Mouse (Mus musculus) spleen, adult 2 months (tissue): ENCODE data around the gene Gm2a. TPM values are rescaled to one million over a fixed set of nuclear protein-coding genes. Genes with fewer than 3 reads are reported as not detected.

Experiments used
- DNase-seq, 2 experiments: peaks; one replicate each; pipeline versions ENCODE4 v3.0.0 to v3.0.0-alpha.2; 2012 to 2021; ENCODE audit warnings: low spot score in 2 of 2, low read depth in 1 of 2
- H3K27ac ChIP-seq: fragments of 200-500 bp; 2 replicates; pipeline ENCODE4 v1.5.1; 2012; ENCODE audit warnings: low read length, inconsistent platforms; ENCODE audit not compliant: insufficient read depth
- H3K27me3 ChIP-seq: fragments of 200-500 bp; 2 replicates; pipeline ENCODE4 v1.6.1; 2012; ENCODE audit warnings: mild to moderate bottlenecking, moderate library complexity, low read length, inconsistent platforms; ENCODE audit not compliant: control insufficient read depth, insufficient read depth
- H3K36me3 ChIP-seq: fragments of 200-500 bp; 2 replicates; pipeline ENCODE4 v1.6.1; 2012; ENCODE audit warnings: mild to moderate bottlenecking, low read length, inconsistent platforms; ENCODE audit not compliant: control insufficient read depth, insufficient read depth
- H3K4me1 ChIP-seq: fragments of 200-500 bp; 2 replicates; pipeline ENCODE4 v1.6.1; 2011; ENCODE audit warnings: inconsistent platforms; ENCODE audit not compliant: control insufficient read depth, insufficient read depth, insufficient read length
- H3K4me3 ChIP-seq: fragments of 200-500 bp; 2 replicates; pipeline ENCODE4 v1.5.1; 2011; ENCODE audit warnings: mild to moderate bottlenecking, inconsistent platforms; ENCODE audit not compliant: insufficient read depth, insufficient read length; ENCODE audit errors: extremely low read depth
- CTCF ChIP-seq: fragments of 200-500 bp; IDR thresholded peaks from 2 replicates; pipeline ENCODE4 v1.5.1; 2011; ENCODE audit warnings: mild to moderate bottlenecking, inconsistent platforms; ENCODE audit not compliant: insufficient read depth, insufficient read length, insufficient replicate concordance; ENCODE audit errors: extremely low read depth
- POLR2A ChIP-seq: fragments of 200-500 bp; IDR thresholded peaks from 2 replicates; pipeline ENCODE4 v1.6.1; 2011; ENCODE audit warnings: low read depth, low read length, inconsistent platforms
- WGBS: fragments of 180-500 bp; shearing (Covaris S2); methylation state at CpG from one replicate; pipeline ENCODE4 v1.1.7; 2018; 5-methylcytosine and 5-hydroxymethylcytosine counted together
- polyA plus RNA-seq: library from polyadenylated mRNA; depleted of rRNA; stranded (reverse); fragments of >200 nt; gene quantifications from 2 replicates; pipeline ENCODE4 v1.2.3, GENCODE M21; 2012

Gene Gm2a
- polyA plus RNA-seq, 1 experiment, result 98.3 TPM

DNA sequence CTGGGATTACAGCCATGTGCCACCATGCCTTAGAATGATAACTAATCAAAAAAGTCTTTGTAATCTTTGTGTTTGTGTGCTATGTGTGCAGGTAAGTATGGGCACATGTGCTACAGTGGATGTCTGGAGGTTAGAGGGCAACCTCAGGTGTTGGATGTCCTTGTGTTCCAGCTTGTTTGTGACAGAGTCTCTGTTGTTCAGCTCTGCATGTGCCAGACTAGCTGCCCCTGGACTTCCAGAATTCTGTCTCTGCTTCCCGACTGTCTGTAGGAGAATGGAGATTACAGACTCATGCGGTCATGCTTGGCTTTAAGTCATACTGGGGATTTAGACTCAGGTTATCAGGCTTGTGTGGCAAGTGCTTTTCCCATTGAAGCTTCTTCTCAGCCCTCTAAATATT, 16.4 kb downstream of the Gm2a start:
- TF ChIP-seq CTCF (no peak), POLR2A (no peak)
- H3K36me3 ChIP-seq, result peaks cover 12% of the 10 kb centered on the region
- H3K4me1 ChIP-seq, result peaks cover 2% of the 10 kb centered on the region; the same call in 1 of the 2 replicates
- DNase-seq, result no peak
- 89% methylated on average over 2 of the region's 2 CpGs for WGBS
- H3K27ac ChIP-seq, result no peak overlapping the region; the same call in none of the 2 replicates
- no peak overlapping the region for H3K4me3 ChIP-seq
- H3K27me3 ChIP-seq, result no peaks in the 10 kb centered on the region

DNA sequence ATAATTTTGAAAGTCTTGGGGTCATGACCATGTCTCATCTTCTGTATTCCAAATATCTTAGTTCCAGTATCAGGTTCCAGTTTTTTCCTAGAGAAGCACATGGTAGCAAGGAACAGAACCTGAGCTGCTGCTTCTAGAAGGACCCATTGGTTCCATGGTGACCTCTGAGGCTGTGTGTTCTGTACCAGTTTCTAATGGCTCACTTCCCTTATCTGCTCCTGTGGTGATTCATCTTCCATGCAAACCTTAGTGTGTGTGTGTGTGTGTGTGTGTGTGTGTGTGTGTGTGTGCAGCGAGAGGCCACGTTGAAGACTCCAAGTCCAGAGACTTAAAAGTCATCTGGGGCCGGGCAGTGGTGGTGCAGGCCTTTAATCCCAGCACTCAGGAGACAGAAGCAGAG, 18.1 kb downstream of the Gm2a start:
- WGBS, result 90% methylated on average over 3 of the region's 3 CpGs
- no peak overlapping the region for H3K27ac ChIP-seq

GRCm38 (mm10) chr11:55117031-55117430, 19.1 kb downstream of the Gm2a start:
- Histone ChIP-seq H3K27me3 (no peaks in the 10 kb centered on the region), H3K27ac (no peak overlapping the region), H3K4me1 (peaks cover 13% of the 10 kb centered on the region), H3K4me3 (no peak overlapping the region), H3K36me3 (no peaks in the 10 kb centered on the region)
- WGBS, result 31% methylated on average over 2 of the region's 2 CpGs
- no peak for TF ChIP-seq POLR2A
- no peak for TF ChIP-seq CTCF
- peak in 1 of 2 experiments; percentile 49 for DNase-seq

More for the DNA sequence above, 18.1 kb downstream of the Gm2a start:
- no peaks in the 10 kb centered on the region for H3K27me3 ChIP-seq
- no peak overlapping the region for H3K4me3 ChIP-seq
- no peaks in the 10 kb centered on the region for H3K36me3 ChIP-seq
- DNase-seq, result no peak
- peaks cover 6% of the 10 kb centered on the region; the same call in 1 of the 2 replicates for H3K4me1 ChIP-seq
- TF ChIP-seq CTCF (no peak), POLR2A (no peak)

DNA sequence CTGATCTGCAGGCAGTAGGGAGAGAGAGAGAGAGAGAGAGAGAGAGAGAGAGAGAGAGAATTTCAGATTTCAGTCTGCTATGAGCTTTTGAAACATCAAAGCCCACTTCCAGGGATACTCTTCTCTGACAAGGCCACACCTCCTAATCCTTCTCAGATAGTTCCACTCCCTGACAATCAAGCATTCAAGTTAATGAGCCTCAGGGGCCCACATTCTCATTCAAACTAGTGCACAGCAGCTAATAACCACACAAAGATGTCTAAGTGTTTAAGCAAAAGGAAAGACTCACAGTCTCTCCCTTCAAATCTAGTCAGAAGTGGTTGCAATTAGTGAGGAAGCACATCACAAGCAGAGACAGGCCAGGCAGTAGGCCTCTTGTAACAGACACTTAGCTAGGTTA, 22.4 kb downstream of the Gm2a start:
- H3K36me3 ChIP-seq, result no peaks in the 10 kb centered on the region
- peak overlapping the region; percentile 96 for H3K27ac ChIP-seq
- no peaks in the 10 kb centered on the region for H3K27me3 ChIP-seq
- H3K4me3 ChIP-seq, result no peak overlapping the region
- H3K4me1 ChIP-seq, result peaks cover 13% of the 10 kb centered on the region
- TF ChIP-seq POLR2A (no peak), CTCF (no peak)
- DNase-seq, result no peak

DNA sequence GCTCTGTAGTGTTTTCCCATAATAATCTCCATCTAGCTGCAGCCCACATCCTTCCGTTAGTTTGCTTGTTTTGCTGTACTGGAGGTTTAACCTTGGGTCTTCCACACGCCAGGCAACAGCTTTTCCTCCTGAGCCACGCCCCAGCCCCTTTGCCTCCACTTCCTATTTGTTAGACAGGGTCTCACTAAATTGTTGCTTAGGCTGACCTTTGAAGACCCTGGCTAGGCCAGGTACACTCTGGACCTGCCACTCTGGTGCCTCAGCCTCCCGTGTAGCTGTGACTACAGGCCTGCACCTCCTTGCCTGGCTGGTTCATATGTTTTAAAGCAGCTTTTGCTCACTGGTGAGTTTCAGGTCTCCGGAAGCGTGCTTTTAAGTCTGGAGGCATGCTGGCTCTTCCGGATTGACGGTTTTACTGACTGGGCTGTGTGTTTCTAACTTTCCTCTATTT, 22.9 kb downstream of the Gm2a start:
- H3K27ac ChIP-seq, result peak overlapping the region; percentile 96
- TF ChIP-seq POLR2A (no peak), CTCF (no peak)
- peak; percentile 30 to 41 for DNase-seq
- no peaks in the 10 kb centered on the region for H3K36me3 ChIP-seq
- H3K27me3 ChIP-seq, result no peaks in the 10 kb centered on the region
- peaks cover 13% of the 10 kb centered on the region for H3K4me1 ChIP-seq
- H3K4me3 ChIP-seq, result peak overlapping the region; percentile 0; the same call in 1 of the 2 replicates
- 13% methylated on average over 8 of the region's 8 CpGs for whole genome bisulfite sequencing

- no peak for TF ChIP-seq CTCF
- TF ChIP-seq POLR2A, result no peak
- H3K27ac ChIP-seq, result peak overlapping the region; percentile 96
- H3K4me3 ChIP-seq, result no peak overlapping the region
- no peaks in the 10 kb centered on the region for H3K36me3 ChIP-seq
- no peaks in the 10 kb centered on the region for H3K27me3 ChIP-seq
- no peak for DNase-seq
- H3K4me1 ChIP-seq, result peaks cover 13% of the 10 kb centered on the region
- WGBS, result 70% methylated on average over 1 of the region's 1 CpGs
Observed at GRCm38 (mm10) chr11:55121430-55121829, 23.5 kb downstream of the Gm2a start.

- 81% methylated on average over 3 of the region's 3 CpGs for WGBS
- Histone ChIP-seq H3K27me3 (no peaks in the 10 kb centered on the region), H3K4me3 (no peak overlapping the region), H3K27ac (no peak overlapping the region), H3K4me1 (peaks cover 13% of the 10 kb centered on the region), H3K36me3 (no peaks in the 10 kb centered on the region)
- DNase-seq, result no peak
- TF ChIP-seq CTCF (no peak), POLR2A (no peak)
Observed at GRCm38 (mm10) chr11:55126663-55127062, 28.7 kb downstream of the Gm2a start.

- H3K27me3 ChIP-seq, result no peaks in the 10 kb centered on the region
- no peak overlapping the region for H3K4me3 ChIP-seq
- H3K4me1 ChIP-seq, result peaks cover 12% of the 10 kb centered on the region; the same call in 1 of the 2 replicates
- no peaks in the 10 kb centered on the region for H3K36me3 ChIP-seq
- no peak for DNase-seq
- no peak overlapping the region for H3K27ac ChIP-seq
- WGBS, result 78% methylated on average over 6 of the region's 6 CpGs
- no peak for TF ChIP-seq POLR2A
- no peak for TF ChIP-seq CTCF
Observed at GRCm38 (mm10) chr11:55127937-55128336, 30.0 kb downstream of the Gm2a start.
